Mouse (Mus musculus) heart, postnatal 0 days (tissue): ENCODE data around the gene Pde4b. TPM values are rescaled to one million over a fixed set of nuclear protein-coding genes. Genes with fewer than 3 reads are reported as not detected.

ENCODE experiments used
- ATAC-seq: fragments of 200-750 bp; cut with Nextera tagmentation; 2 replicates; pipeline ENCODE4 v1.8.0; 2017; ENCODE audit warnings: low read depth, moderate number of reproducible peaks, moderate library complexity; ENCODE audit not compliant: insufficient read depth
- DNase-seq: peaks from one replicate; pipeline ENCODE4 v3.0.0-alpha.2; 2016; ENCODE audit warnings: low spot score
- H3K27ac ChIP-seq: fragments of 300-500 bp; sonication (generic); 2 replicates; pipeline ENCODE4 v1.5.1; 2014; ENCODE audit warnings: low read depth, mild to moderate bottlenecking
- H3K27me3 ChIP-seq: fragments of 300-500 bp; sonication (generic); 2 replicates; pipeline ENCODE4 v1.6.1; 2014; ENCODE audit warnings: low read length, mixed read lengths; ENCODE audit not compliant: control insufficient read depth, insufficient read depth
- H3K36me3 ChIP-seq: fragments of 300-500 bp; sonication (generic); replicated peaks from 2 replicates; pipeline ENCODE4 v1.6.1; 2014; ENCODE audit warnings: low read length, mixed read lengths; ENCODE audit not compliant: control insufficient read depth, insufficient read depth
- H3K4me1 ChIP-seq: fragments of 300-500 bp; sonication (generic); 2 replicates; pipeline ENCODE4 v1.6.1; 2014; ENCODE audit warnings: antibody characterized with exemption; ENCODE audit not compliant: control insufficient read depth, insufficient read depth
- H3K4me2 ChIP-seq: fragments of 300-500 bp; sonication (generic); 2 replicates; pipeline ENCODE4 v1.6.1; 2014; ENCODE audit warnings: low read depth, mild to moderate bottlenecking, low read length, moderate library complexity
- H3K4me3 ChIP-seq: fragments of 300-500 bp; sonication (generic); 2 replicates; pipeline ENCODE4 v1.5.1; 2014; ENCODE audit warnings: low read depth, low read length
- H3K9ac ChIP-seq: fragments of 300-500 bp; sonication (generic); replicated peaks from 2 replicates; pipeline ENCODE4 v1.6.1; 2014; ENCODE audit warnings: low read depth, low read length, mixed read lengths
- H3K9me3 ChIP-seq: fragments of 300-500 bp; sonication (generic); replicated peaks from 2 replicates; pipeline ENCODE4 v1.6.1; 2016; ENCODE audit warnings: low read length; ENCODE audit not compliant: control insufficient read depth
- CTCF ChIP-seq: IDR thresholded peaks from 2 replicates; pipeline ENCODE4 v1.5.1; 2016; ENCODE audit warnings: antibody characterized with exemption, control low read depth, low read depth
- EP300 ChIP-seq: IDR thresholded peaks from 2 replicates; pipeline ENCODE4 v1.6.1; 2016; ENCODE audit warnings: antibody characterized with exemption, low read depth
- whole genome bisulfite sequencing: fragments of 180-500 bp; shearing (Covaris S2); extraction: QIAGEN DNeasy Blood & Tissue Kit; methylation state at CpG from one replicate; pipeline ENCODE4 v1.1.7; 2014; 5-methylcytosine and 5-hydroxymethylcytosine counted together
- polyA plus RNA-seq: library from polyadenylated mRNA; unstranded; fragments of >200 nt; fragmentation: Nextera tagmentation; extraction: Ambion mirVana; gene quantifications from 2 replicates; pipeline ENCODE4 v1.2.1, GENCODE M21; 2015
- total RNA-seq: library from RNA; depleted of rRNA; stranded (reverse); fragments of >200 nt; gene quantifications from 2 replicates; pipeline ENCODE4 v1.2.3, GENCODE M21; 2014; ENCODE audit warnings: low replicate concordance

Gene Pde4b
- total and polyA plus RNA-seq, 2 experiments from 2014 or later, result 30.8 to 50.1 TPM

DNA sequence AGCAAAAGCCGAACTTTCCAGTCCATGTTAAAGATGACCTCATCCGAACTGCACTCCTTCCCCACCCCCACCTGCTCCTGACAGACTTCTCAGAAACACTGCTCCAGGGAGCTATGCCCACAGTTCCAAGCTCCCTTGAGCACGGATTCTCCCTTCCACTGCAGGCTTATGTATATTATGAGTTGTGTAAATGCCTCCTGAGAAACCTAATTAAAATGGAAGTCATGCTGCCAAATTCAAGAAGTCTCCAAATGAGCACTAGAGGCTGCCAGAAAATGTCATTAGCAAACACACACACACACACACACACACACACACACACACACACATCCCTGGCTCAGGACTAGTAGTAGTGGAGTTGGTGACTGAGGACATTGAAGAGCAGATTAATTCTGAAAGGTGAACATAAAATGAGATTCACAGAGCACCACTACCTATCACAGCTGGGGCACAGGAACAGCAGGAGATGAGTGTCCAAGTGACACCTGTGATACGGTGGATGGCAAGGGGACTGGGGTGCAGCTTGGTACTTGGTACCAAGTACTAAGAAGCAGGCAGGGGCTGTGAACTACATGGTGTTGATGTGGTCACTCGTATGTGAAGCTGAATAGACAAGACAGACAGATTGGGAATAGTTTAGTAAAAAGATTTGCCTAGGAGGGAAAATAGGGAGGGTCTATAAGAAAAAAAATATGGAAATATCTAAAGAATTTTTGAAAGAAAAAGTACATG is 533.0 kb downstream of the Pde4b start:
- H3K9ac ChIP-seq, result no peak overlapping the region
- WGBS, result 59% methylated on average over 5 of the region's 5 CpGs
- ATAC-seq, result no peak

DNA sequence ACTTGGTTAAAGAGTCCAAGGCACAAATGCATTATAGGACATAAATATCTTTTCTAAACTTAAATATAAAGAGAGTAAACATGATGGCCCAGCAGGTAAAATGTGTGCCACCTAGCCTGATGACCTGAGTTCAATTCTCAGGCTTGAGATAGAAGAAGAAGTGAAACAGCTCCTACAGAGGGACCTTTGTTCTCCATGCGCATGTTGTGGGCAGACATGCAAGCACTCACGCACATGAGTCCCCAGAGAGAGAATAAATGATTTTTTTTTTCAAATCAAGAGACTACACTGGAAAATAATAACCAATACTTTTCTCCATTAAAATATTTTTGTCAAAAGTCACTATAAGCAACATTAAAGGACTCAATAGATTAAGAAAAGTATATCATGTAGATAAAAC is 533.8 kb downstream of the Pde4b start:
- TF ChIP-seq EP300 (no peak), CTCF (no peak)
- DNase-seq (no peak), ATAC-seq (no peak)
- H3K4me1 ChIP-seq, result 0 out of 2 replicates have a peak, but pooled peaks cover 4% of the 10 kb centered on the region
- H3K4me3 ChIP-seq, result no peak overlapping the region
- H3K27ac ChIP-seq, result no peak overlapping the region
- no peak overlapping the region for H3K4me2 ChIP-seq
- H3K27me3 ChIP-seq, result no peaks in the 10 kb centered on the region
- H3K36me3 ChIP-seq, result no peaks in the 10 kb centered on the region
- no peak overlapping the region for H3K9ac ChIP-seq
- 89% methylated on average over 2 of the region's 2 CpGs for WGBS
- no peaks in the 10 kb centered on the region for H3K9me3 ChIP-seq

More for the DNA sequence above, 533.0 kb downstream of the Pde4b start:
- Histone ChIP-seq H3K9me3 (no peaks in the 10 kb centered on the region), H3K4me3 (no peak overlapping the region), H3K27me3 (no peaks in the 10 kb centered on the region), H3K4me2 (no peak overlapping the region), H3K36me3 (no peaks in the 10 kb centered on the region), H3K27ac (no peak overlapping the region), H3K4me1 (0 out of 2 replicates have a peak, but pooled peaks cover 4% of the 10 kb centered on the region)
- TF ChIP-seq CTCF (no peak), EP300 (no peak)
- no peak for DNase-seq

DNA sequence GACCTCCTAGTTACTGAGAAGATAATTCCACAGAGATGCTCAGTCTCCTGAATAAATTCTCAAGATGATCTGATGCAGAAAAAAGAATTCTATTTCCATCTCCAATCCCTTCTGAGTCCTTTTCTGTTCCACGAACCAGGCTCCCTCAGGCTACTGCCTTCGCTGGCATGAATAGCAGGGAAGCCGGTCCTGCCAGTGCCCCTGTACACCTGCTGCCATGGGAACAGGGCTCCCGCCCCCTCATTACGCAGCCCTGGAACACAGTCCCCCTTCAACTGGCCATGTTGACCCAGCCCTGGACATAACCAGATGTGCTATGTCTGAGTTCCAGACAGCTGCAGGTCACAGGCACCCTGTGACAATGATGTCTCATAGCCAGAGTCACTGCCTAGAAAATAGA is 535.6 kb downstream of the Pde4b start:
- 0 out of 2 replicates have a peak, but pooled peaks cover 4% of the 10 kb centered on the region for H3K4me1 ChIP-seq
- H3K9me3 ChIP-seq, result no peaks in the 10 kb centered on the region
- H3K4me2 ChIP-seq, result no peak overlapping the region
- no peak for ATAC-seq
- TF ChIP-seq CTCF (no peak), EP300 (no peak)
- H3K27ac ChIP-seq, result no peak overlapping the region
- WGBS, result 83% methylated on average over 5 of the region's 5 CpGs
- no peaks in the 10 kb centered on the region for H3K36me3 ChIP-seq
- no peak for DNase-seq
- no peak overlapping the region for H3K4me3 ChIP-seq
- no peak overlapping the region for H3K9ac ChIP-seq
- no peaks in the 10 kb centered on the region for H3K27me3 ChIP-seq

DNA sequence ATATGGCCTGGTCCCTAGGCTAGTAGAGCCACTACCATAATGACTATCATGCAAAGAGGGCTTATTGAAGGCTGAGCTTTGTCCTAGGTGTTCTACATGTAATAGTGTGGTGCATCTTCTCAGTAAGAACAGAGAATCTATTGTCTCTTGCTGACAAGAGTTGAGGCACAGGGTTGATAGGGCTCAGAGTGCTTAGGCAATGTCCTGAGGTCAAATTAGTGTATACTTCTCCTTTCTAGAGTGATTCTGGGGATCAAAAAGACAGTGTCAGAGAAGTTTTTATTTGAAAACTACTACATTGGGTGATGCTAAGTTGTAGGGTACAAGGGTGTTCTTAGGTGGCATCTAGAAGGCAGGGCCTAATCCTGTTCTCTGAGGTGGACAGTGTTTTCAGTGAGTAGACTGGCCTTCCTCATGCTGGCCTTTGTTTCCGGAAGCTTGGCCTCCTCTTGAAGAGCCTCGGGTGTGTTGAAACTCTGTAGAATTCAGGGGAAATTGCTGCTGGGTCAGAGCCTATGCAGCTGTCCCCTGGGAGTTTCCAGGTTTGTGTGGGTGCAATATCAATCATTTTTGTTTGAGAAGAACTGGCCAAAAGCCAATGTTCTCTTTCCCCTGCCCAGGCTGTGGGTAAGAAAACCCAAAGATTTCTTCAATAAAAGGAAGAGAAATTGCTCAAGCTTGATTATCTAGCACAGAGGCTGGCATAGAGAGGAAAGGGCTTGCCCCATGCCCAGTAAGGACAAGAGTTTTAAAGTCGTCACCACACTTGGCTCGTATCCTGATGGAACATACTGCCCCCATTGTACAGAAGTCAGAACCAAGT is 536.7 kb downstream of the Pde4b start:
- no peaks in the 10 kb centered on the region for H3K9me3 ChIP-seq
- DNase-seq (no peak), ATAC-seq (no peak)
- no peak overlapping the region for H3K4me2 ChIP-seq
- H3K36me3 ChIP-seq, result no peaks in the 10 kb centered on the region
- H3K27ac ChIP-seq, result no peak overlapping the region
- WGBS, result 68% methylated on average over 4 of the region's 4 CpGs
- H3K9ac ChIP-seq, result no peak overlapping the region
- 0 out of 2 replicates have a peak, but pooled peaks cover 4% of the 10 kb centered on the region for H3K4me1 ChIP-seq
- H3K4me3 ChIP-seq, result no peak overlapping the region
- H3K27me3 ChIP-seq, result no peaks in the 10 kb centered on the region
- no peak for TF ChIP-seq CTCF
- TF ChIP-seq EP300, result no peak

DNA sequence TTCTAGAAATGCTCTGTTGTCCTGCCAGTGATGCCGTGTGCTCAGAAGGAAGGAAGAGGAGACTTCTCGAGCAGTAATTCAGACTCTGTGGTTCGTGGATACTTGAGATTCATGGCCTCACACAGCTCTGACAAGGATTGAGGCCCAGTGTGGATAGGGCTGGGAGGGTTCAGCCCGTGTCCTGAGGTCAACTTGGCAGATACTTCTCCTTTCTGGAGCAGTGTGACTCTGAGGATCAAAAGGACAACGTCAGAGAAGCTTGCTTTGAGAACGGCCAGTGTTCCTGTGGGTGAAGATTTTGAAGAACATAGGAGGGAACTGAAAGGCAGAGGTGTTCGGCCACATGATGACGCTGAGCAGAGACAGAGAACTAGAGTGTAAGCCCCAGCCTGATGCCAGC is 537.6 kb downstream of the Pde4b start:
- no peak for DNase-seq
- Histone ChIP-seq H3K27ac (no peak overlapping the region), H3K4me3 (no peak overlapping the region), H3K4me1 (0 out of 2 replicates have a peak, but pooled peaks cover 4% of the 10 kb centered on the region), H3K4me2 (no peak overlapping the region), H3K27me3 (no peaks in the 10 kb centered on the region), H3K9ac (no peak overlapping the region), H3K9me3 (no peaks in the 10 kb centered on the region), H3K36me3 (no peaks in the 10 kb centered on the region)
- no peak for ATAC-seq
- 52% methylated on average over 8 of the region's 8 CpGs for WGBS
- TF ChIP-seq CTCF, result no peak
- TF ChIP-seq EP300, result no peak
